Mouse (Mus musculus): ENCODE results near the gene Zbtb17. TPM values are rescaled to one million over a fixed set of nuclear protein-coding genes. Genes with fewer than 3 reads are reported as not detected.

Zbtb17 gene
- polyA plus RNA-seq, 1 experiment, result 1.9 TPM

DNA sequence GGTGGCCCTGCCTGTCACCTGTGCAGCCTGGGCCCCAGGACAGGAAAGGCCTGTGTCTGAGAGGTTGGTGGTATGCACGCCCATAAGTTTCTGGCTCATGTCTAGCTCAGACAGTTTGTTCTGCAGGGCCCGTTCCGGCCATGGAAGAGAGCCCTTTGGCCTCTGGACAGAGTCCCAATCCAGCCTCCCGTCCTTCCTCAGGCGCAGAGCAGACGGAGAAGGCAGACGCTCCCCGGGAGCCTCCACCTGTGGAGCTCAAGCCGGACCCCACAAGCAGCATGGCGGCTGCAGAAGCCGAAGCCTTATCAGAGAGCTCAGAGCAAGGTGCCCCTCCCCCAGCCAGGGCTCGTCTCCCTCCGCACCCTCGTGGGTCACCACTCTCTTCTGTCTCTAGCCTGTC lies 19.0 kb downstream of the Zbtb17 start:
- TF ChIP-seq TAL1 (IDR thresholded peaks at IDR 0.05; ENCODE audit: low read length) (no peak), GATA1 (IDR thresholded peaks at IDR 0.05; ENCODE audit: low read length) (no peak)
- no peaks in the 10 kb centered on the region; the same call in 1 of the 2 replicates for H3K4me1 ChIP-seq (ENCODE audit: control insufficient read depth)
- no peak overlapping the region for H3K4me3 ChIP-seq (replicated peaks)
- no peaks in the 10 kb centered on the region for H3K27me3 ChIP-seq (ENCODE audit: control insufficient read depth)
- peaks cover 77% of the 10 kb centered on the region for H3K36me3 ChIP-seq (ENCODE audit: control insufficient read depth)
- H3K9me3 ChIP-seq (ENCODE audit: control insufficient read depth, low read length), result peaks cover 29% of the 10 kb centered on the region

GRCm38 (mm10) chr4:141464722-141465121 lies 20.3 kb downstream of the Zbtb17 start:
- TF ChIP-seq TAL1 (IDR thresholded peaks at IDR 0.05; ENCODE audit: low read length), result no peak
- no peak for TF ChIP-seq GATA1 (IDR thresholded peaks at IDR 0.05; ENCODE audit: low read length)
- no peaks in the 10 kb centered on the region; the same call in 1 of the 2 replicates for H3K4me1 ChIP-seq (ENCODE audit: control insufficient read depth)
- peaks cover 88% of the 10 kb centered on the region for H3K36me3 ChIP-seq (ENCODE audit: control insufficient read depth)
- peaks cover 29% of the 10 kb centered on the region for H3K9me3 ChIP-seq (ENCODE audit: control insufficient read depth, low read length)
- no peaks in the 10 kb centered on the region for H3K27me3 ChIP-seq (ENCODE audit: control insufficient read depth)
- no peak overlapping the region for H3K4me3 ChIP-seq (replicated peaks)

DNA sequence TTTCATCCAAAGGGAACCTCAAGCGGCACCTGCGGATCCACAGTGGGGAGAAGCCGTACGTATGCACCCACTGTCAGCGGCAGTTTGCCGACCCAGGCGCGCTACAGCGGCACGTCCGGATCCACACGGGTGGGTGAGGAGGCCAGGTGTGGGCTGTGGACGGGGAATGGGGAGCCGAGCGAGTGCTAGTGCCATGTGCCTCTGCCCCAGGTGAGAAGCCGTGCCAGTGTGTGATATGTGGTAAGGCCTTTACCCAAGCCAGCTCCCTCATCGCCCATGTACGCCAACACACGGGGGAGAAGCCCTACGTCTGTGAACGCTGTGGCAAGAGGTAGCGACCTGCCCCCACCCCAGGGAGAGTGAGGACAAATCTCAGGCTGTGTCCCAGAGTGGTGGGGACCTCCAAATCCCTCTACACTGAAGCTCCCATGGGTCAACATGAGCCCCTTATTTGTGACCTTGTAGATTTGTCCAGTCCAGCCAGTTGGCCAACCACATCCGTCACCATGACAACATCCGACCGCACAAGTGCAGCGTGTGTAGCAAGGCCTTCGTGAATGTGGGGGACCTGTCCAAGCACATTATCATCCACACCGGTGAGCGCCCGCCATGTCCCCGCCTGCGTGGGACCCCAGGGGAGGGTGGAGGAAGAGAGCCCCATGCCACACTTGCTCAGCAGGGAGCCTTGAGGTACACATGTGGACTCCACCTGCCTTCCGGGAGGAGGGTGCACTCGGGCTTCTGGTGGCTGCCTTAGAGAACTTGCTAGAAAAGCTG lies 21.2 kb downstream of the Zbtb17 start:
- Histone ChIP-seq H3K9me3 (ENCODE audit: control insufficient read depth, low read length) (peaks cover 30% of the 10 kb centered on the region), H3K4me1 (ENCODE audit: control insufficient read depth) (no peaks in the 10 kb centered on the region; the same call in 1 of the 2 replicates), H3K4me3 (replicated peaks) (no peak overlapping the region), H3K36me3 (ENCODE audit: control insufficient read depth) (peaks cover 91% of the 10 kb centered on the region), H3K27me3 (ENCODE audit: control insufficient read depth) (no peaks in the 10 kb centered on the region)
- TF ChIP-seq GATA1 (IDR thresholded peaks at IDR 0.05; ENCODE audit: low read length) (no peak), TAL1 (IDR thresholded peaks at IDR 0.05; ENCODE audit: low read length) (no peak)

- Histone ChIP-seq H3K4me3 (replicated peaks) (no peak overlapping the region), H3K9me3 (ENCODE audit: control insufficient read depth, low read length) (peaks cover 34% of the 10 kb centered on the region), H3K36me3 (ENCODE audit: control insufficient read depth) (peaks cover 97% of the 10 kb centered on the region), H3K27me3 (ENCODE audit: control insufficient read depth) (no peaks in the 10 kb centered on the region), H3K4me1 (ENCODE audit: control insufficient read depth) (no peaks in the 10 kb centered on the region; the same call in 1 of the 2 replicates)
- TF ChIP-seq TAL1 (IDR thresholded peaks at IDR 0.05; ENCODE audit: low read length) (no peak), GATA1 (IDR thresholded peaks at IDR 0.05; ENCODE audit: low read length) (no peak)
Measured at GRCm38 (mm10) chr4:141466289-141466795, 21.9 kb downstream of the Zbtb17 start.

- Histone ChIP-seq H3K36me3 (ENCODE audit: control insufficient read depth) (peaks cover 99% of the 10 kb centered on the region), H3K9me3 (ENCODE audit: control insufficient read depth, low read length) (peaks cover 41% of the 10 kb centered on the region), H3K27me3 (ENCODE audit: control insufficient read depth) (no peaks in the 10 kb centered on the region; the same call in 1 of the 2 replicates), H3K4me3 (replicated peaks) (no peak overlapping the region), H3K4me1 (ENCODE audit: control insufficient read depth) (no peaks in the 10 kb centered on the region)
- TF ChIP-seq TAL1 (IDR thresholded peaks at IDR 0.05; ENCODE audit: low read length) (no peak), GATA1 (IDR thresholded peaks at IDR 0.05; ENCODE audit: low read length) (no peak)
Measured at GRCm38 (mm10) chr4:141466844-141467580, 22.6 kb downstream of the Zbtb17 start.

DNA sequence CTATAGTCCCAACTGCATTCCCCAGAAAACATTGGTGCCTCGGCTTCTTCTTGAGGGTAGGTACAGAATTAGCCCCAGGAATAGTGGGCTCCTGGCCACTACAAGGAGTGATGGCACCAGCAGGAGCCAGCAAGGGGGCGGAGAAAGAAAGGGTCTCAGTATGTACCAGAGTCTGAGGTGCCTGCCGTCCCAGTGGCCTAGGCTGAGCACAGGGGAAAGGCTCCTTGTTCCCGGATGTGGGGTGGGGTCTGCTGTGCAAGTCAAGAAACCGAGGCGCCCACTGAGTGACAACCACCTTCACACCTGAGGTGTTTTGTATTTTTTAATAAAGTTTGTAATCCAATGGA lies 23.1 kb downstream of the Zbtb17 start:
- H3K36me3 ChIP-seq (ENCODE audit: control insufficient read depth), result peaks cover 99% of the 10 kb centered on the region
- peaks cover 46% of the 10 kb centered on the region for H3K9me3 ChIP-seq (ENCODE audit: control insufficient read depth, low read length)
- no peak for TF ChIP-seq TAL1 (IDR thresholded peaks at IDR 0.05; ENCODE audit: low read length)
- no peak for TF ChIP-seq GATA1 (IDR thresholded peaks at IDR 0.05; ENCODE audit: low read length)
- H3K27me3 ChIP-seq (ENCODE audit: control insufficient read depth), result no peaks in the 10 kb centered on the region; the same call in 1 of the 2 replicates
- no peaks in the 10 kb centered on the region for H3K4me1 ChIP-seq (ENCODE audit: control insufficient read depth)
- H3K4me3 ChIP-seq (replicated peaks), result no peak overlapping the region

DNA sequence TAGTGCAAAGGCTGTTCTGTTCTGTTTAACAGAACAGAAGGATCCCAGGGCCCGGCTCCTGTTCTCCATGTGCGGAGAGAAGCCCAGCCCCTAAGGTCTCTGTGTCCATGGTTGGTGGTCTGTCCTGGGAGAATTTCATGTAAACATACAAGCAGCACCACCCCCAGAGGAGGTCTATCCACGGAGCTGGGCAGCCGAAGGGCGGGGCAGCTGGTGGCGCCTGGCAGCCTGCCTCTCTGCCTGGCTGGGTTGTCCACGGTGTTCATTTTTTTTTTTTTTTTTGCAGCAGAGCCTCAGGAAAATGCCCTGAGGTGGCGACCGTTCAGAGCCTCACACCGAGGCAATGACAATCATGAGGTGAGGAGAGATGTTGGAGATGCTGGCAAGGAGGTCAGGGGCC lies 24.1 kb downstream of the Zbtb17 start:
- no peaks in the 10 kb centered on the region for H3K4me1 ChIP-seq (ENCODE audit: control insufficient read depth)

GRCm38 (mm10) chr4:141469343-141469742 lies 24.9 kb downstream of the Zbtb17 start:
- TF ChIP-seq GATA1 (IDR thresholded peaks at IDR 0.05; ENCODE audit: low read length) (no peak), TAL1 (IDR thresholded peaks at IDR 0.05; ENCODE audit: low read length) (no peak)
- Histone ChIP-seq H3K4me3 (replicated peaks) (no peak overlapping the region), H3K36me3 (ENCODE audit: control insufficient read depth) (peaks cover 99% of the 10 kb centered on the region), H3K27me3 (ENCODE audit: control insufficient read depth) (no peaks in the 10 kb centered on the region; the same call in 1 of the 2 replicates), H3K4me1 (ENCODE audit: control insufficient read depth) (no peaks in the 10 kb centered on the region), H3K9me3 (ENCODE audit: control insufficient read depth, low read length) (peaks cover 58% of the 10 kb centered on the region)

More for the DNA sequence above, 24.1 kb downstream of the Zbtb17 start:
- no peak overlapping the region for H3K4me3 ChIP-seq (replicated peaks)
- TF ChIP-seq TAL1 (IDR thresholded peaks at IDR 0.05; ENCODE audit: low read length) (no peak), GATA1 (IDR thresholded peaks at IDR 0.05; ENCODE audit: low read length) (no peak)
- peaks cover 99% of the 10 kb centered on the region for H3K36me3 ChIP-seq (ENCODE audit: control insufficient read depth)
- no peaks in the 10 kb centered on the region; the same call in 1 of the 2 replicates for H3K27me3 ChIP-seq (ENCODE audit: control insufficient read depth)
- H3K9me3 ChIP-seq (ENCODE audit: control insufficient read depth, low read length), result peaks cover 57% of the 10 kb centered on the region

DNA sequence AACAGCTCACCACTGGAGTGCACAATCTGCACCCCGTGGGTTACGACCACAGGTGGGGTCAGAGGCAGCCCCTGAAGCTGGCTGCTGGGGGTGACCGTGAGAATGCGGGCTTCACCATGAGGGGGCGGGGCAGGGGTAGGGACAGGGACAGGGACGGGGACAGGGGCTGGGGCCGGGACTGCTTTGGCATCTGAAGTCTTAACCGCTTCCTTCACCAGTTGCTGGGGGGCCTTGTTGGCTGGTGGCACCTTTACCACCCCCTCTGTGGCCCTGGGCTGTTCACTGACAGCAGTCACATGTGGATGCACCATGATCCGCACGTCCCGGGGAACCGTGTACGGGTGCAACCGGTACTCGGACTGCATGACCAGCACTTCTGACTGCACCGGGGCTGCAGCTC lies 27.0 kb downstream of the Zbtb17 start:
- peaks cover 59% of the 10 kb centered on the region for H3K9me3 ChIP-seq (ENCODE audit: control insufficient read depth, low read length)
- no peaks in the 10 kb centered on the region; the same call in 1 of the 2 replicates for H3K27me3 ChIP-seq (ENCODE audit: control insufficient read depth)
- no peak for TF ChIP-seq GATA1 (IDR thresholded peaks at IDR 0.05; ENCODE audit: low read length)
- TF ChIP-seq TAL1 (IDR thresholded peaks at IDR 0.05; ENCODE audit: low read length), result no peak
- H3K4me3 ChIP-seq (replicated peaks), result no peak overlapping the region
- H3K36me3 ChIP-seq (ENCODE audit: control insufficient read depth), result peaks cover 99% of the 10 kb centered on the region
- no peaks in the 10 kb centered on the region for H3K4me1 ChIP-seq (ENCODE audit: control insufficient read depth)
